Mouse (Mus musculus): ENCODE data around the gene Kmt2e.

Gene Kmt2e

DNA sequence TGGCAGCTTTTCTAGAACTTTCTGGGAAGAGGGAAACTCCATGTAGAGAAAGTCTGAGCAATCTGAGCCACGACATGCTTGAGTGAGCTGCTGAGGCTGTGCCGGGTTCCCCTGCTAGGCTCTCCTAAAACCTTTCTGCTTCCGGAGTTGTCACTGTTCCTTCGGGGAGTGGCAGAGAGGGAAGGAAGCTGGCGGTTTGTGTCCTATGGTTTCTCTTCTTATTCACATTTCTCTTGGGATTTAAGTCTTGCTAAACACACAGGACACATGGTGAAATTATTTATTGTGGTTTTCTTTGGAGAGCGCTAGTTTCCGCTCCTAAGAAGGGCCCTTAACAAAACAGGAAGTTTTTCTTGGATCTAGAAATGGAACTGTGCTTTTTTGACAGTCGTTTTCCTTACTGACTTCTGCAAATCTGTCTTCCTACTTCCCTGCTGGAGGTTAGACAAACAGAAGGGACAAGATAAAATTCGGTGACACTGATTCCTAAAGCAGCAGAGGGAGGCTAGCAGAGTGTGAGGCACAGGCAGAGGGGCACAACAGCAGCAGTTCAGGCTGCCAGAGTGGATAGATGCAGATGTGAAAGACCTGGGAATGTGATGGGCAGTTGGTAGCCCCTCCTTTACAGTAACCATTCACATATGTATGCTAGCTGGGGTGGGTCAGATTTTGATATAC is 24.1 kb upstream of the Kmt2e start:
- 39% methylated on average over 9 of the region's 9 CpGs for WGBS

GRCm38 (mm10) chr5:23410718-23411101 is 23.5 kb upstream of the Kmt2e start:
- 56% methylated on average over 2 of the region's 2 CpGs for WGBS

DNA sequence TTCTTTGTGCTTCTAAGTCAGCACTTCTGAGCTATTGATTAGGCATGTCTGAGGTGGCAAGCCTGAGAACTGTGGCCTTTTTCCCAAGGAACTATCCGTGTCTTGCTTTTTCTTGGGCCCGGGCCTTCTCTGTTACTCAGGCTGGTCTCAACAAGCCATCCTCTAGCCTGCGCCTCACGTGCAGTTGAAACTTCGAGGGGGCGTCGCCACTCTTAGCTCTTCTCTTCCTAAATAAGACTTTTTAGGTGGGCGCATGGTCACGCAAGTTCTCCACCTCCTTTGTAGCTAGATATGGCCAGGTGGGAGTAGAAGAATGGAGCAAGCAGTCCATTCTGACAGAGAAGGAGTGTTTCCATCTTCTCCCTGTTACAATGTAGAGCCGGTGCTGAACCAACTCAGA is 22.6 kb upstream of the Kmt2e start:
- 59% methylated on average over 10 of the region's 10 CpGs for WGBS

- WGBS: 70% methylated on average over 5 of the region's 5 CpGs
Observed at GRCm38 (mm10) chr5:23412247-23412948, 21.8 kb upstream of the Kmt2e start.

DNA sequence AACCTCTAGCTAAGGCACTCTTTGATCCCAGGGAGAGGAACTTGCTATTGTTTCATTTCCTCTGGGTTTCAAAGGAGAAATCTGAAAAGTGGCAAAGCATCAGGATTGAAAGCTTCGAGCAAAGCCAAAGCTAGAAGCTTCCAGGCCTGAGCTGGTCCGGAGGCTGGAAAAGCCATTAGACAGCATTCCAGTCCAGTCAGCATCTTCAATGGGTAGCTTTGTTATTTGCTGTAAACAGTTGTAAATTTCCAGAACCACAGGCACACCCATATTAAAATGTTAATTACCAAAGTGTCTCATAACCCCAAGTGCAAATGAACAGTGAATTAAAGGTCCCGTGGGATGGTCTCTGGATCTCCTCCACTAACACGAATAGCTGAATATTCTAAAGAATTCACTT is 21.2 kb upstream of the Kmt2e start:
- 29% methylated on average over 4 of the region's 4 CpGs for WGBS

DNA sequence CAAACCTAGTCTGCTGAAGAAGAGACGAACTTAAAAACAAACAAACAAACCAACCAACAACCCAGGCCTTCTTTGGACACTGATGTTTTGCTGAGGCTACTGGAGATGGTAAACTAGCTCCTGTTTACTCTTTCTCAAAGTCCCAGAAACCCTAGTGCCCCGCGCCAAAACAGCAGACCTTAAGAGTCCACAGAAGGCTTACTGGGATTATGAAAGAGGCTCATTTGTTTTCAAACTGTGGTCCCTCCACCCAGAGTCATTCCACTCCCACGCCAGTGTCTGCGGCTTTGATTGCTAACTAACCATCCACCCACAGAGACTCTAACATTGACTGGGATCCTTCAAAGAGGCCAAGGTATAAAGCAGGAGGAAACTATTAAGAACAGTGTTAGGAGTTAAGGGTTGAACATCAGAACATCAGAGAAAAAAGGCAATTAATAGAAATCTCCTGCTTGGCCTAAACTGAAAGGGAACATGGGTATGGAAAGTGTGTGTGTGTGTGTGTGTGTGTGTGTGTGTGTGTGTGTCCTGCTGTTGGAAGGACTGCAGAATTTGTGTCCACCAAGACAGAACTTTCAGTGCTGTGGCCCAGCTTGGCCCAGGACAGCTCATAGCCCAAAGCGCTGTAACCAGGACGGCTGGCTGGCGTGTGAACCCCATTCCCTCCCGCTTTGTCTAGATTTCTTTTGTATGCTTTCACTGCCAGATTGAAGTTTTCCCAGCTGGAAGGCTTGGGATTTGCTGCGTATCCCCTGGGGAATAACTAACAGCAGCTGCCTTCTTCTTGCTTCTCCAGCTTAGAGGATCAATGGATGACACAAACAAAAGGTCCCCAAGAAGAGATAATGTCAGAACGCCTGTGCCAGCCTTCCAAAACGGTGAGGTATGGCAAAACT is 20.4 kb upstream of the Kmt2e start:
- 22% methylated on average over 12 of the region's 12 CpGs for WGBS

- WGBS: 25% methylated on average over 4 of the region's 4 CpGs
Observed at GRCm38 (mm10) chr5:23414490-23415126, 19.6 kb upstream of the Kmt2e start.

DNA sequence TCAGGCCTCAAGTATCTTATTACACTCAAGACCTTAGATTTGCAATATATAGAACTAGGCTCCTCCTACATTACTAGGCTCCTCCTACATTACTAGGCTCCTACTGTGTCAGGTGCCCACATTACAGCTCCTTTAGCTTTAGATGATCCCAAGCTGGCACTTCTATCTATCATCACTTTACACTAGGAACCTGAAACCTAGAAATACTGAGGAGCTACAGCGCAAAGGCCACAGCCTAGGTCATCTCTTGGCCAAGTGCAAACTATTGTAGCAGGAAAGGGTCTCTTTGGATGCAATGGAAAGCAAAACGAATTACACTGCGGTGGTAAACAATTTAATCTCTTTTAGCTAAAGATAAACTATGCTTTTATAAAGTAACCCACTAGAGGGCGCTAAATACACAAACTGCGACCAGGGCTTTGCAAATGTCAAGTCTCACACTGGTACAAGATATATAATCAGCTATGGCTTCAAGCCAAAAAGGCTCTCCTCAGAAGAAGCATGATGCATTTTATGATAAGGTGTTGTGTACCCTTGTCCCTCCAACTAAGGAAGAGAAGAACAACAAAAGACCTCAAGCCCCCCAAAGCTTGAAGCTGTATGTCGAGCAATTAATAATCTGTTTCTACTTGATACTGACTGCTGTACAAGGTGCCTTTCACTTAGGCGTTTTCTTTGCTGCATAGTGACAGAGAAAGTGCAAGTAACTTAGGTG is 18.5 kb upstream of the Kmt2e start:
- 13% methylated on average over 7 of the region's 7 CpGs for WGBS

DNA sequence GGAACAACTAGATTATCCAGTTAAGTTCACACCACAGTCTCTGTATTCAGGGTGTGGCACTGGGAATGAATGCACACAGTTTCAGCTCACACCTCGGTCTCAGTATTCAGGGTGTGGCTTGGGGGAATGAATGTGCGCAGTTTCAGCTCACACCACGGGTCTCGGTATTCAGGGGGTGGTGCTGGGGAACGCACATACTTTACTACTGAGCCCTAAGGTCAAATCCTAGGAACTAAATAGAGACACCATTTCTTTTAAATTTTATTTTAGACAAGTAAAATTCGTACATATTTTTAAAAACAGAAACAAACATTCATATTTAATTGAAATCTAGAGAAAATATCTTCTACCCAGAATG is 18.0 kb upstream of the Kmt2e start:
- WGBS: 26% methylated on average over 6 of the region's 6 CpGs

DNA sequence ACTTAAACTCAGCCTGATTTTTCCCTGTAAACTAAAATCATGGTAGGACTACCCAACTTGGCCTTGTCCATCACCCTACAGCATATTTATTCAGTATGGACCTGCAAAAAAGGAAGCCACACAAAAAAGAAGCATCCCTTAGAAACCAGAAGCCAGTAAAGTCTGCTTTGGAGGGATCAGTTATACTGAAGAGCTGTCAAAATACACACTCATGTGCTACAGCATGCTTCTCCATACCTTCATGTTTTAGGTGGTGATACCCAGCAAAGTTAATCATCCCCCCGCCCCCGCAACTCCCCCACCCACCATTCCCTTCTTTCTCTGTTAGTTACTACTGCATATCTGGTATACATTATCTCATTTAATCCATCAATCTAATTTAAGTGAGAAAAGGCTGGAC is 16.5 kb upstream of the Kmt2e start:
- 43% methylated on average over 2 of the region's 2 CpGs for WGBS

GRCm38 (mm10) chr5:23418147-23418781 is 16.0 kb upstream of the Kmt2e start:
- under 1% methylated on average over 40 of the region's 40 CpGs for WGBS

- 3% methylated on average over 18 of the region's 18 CpGs for WGBS
Observed at GRCm38 (mm10) chr5:23418797-23419595, 15.2 kb upstream of the Kmt2e start.

- WGBS: 19% methylated on average over 7 of the region's 7 CpGs
Observed at GRCm38 (mm10) chr5:23419616-23420170, 14.5 kb upstream of the Kmt2e start.

DNA sequence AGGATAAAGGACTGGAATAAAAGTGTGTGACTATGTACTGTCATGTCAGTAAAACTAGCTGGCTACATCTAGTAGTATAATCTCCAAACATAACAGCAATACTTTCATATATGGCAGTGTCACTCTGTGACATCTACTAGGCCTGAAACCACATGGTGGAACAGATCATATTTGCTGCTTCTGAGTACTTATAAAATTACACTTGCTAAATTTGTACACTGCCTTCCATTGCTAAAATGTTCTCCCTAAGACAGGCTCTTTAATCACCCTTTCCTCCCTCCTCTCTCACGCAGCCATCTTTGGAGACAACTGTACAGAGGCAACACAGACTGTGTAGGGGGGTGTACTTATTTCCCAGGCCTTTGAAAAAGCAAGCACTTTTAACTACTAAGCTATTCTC is 13.8 kb upstream of the Kmt2e start:
- WGBS: 29% methylated on average over 1 of the region's 1 CpGs

DNA sequence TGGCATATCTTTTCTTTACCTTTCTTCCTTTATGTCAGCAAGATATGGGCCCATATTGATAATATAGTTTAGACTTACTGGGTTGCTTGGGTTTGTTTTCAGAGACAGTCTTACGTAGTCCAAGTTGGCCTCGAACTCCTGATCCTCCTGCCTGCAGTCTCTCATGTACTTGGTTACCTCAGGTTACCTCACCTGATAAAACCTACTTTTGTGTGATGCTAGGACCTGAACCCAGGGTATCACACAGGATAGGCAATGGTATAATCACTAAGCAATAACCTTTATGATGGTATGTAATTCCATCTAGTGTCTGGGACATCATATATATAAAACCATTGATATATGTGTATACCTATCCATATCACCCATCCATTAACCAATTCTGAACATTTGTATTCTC is 12.8 kb upstream of the Kmt2e start:
- 84% methylated on average over 2 of the region's 2 CpGs for WGBS

DNA sequence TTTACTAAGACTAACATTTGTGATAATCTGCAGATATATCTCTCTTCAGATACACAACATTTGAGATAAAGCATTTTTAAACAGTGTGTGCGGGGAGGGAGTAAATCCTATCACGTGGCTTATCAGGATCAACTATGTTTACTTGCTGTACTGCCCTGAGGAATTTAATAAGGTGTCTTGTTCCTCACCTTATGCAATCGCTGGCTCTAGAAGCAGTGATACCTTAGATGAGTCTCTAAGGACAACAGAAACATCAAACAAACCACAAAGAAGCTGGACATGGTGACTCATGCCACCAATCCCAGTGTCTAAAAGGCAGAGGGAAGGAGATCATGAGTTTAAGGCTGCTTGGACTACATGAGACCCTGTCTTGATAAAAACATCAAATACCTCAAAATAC is 11.2 kb upstream of the Kmt2e start:
- WGBS: 79% methylated on average over 3 of the region's 3 CpGs

DNA sequence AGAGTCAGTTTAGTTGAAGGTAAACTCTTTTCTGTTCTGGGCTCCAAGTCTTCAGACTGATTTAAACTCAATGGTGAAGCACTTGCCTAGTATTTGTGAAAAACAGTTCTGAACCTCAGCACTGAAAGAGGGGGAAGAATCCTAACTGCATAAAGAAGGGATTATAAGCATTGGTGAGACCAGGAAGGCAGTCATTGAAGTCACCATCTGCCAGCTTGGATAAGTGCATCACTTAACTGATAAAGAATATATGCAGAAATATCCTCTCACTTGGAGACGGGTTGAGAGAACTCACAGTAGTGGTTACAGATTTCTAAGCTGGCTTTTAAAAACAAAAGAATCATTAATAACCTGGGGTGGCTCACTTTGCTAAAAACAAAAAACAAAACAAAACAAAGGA is 6.7 kb upstream of the Kmt2e start:
- 11% methylated on average over 1 of the region's 1 CpGs for WGBS

DNA sequence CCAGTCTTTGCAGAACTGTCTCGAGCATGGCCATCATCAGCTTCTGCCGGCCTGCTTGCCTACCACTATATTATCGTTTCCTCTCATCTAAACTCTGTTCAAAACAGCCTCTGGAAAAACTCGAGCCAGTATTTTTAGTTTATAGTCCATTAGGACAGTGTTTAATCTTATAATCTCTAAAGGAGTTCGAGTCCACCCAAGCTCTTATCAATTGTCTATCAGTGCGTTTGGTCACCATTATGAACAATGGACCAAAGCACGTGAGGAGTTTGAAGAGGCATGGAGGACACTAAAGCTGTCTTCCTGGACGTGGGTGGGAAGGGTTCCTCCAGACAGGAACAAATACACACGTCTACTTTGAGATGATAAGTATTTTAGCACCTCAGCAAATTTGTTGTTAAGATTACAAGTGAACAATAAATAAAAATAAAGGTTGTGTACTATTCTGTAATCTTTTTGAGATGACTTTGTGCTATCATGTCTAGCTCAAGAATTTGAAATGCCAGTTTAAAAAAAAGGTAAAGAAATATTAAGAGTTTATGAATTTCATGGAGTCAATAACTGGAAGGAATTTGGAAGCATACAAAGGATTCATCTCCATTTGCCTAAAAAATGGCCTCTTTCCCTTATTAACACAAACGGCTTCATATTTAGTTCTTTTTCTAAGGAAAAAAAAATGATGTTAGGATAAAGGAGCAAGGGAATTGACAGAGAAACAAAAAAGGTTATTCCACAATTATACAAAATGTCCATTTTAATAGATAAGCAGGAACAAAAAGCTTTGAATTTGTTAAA is 3.0 kb upstream of the Kmt2e start:
- WGBS: 2% methylated on average over 10 of the region's 10 CpGs
